Mouse (Mus musculus) intestine, embryonic 15.5 days (tissue): ENCODE measurements at regions not wholly inside any gene's neighbourhood (a gene's known extent, or its start where the extent isn't known, plus 50 kb on each side); places are given as distances from the start of the nearest gene placed in this dataset.

Experiments used
- ATAC-seq: fragments of 200-750 bp; cut with Nextera tagmentation; 2 replicates; pipeline ENCODE4 v1.8.0; 2017; ENCODE audit warnings: moderate TSS enrichment, moderate library complexity
- H3K27ac ChIP-seq: fragments of 300-500 bp; sonication (generic); 2 replicates; pipeline ENCODE4 v1.5.1; 2015; ENCODE audit warnings: mild to moderate bottlenecking, inconsistent platforms
- H3K27me3 ChIP-seq: fragments of 300-500 bp; sonication (generic); replicated peaks from 2 replicates; pipeline ENCODE4 v1.6.1; 2015; ENCODE audit warnings: inconsistent platforms
- H3K36me3 ChIP-seq: fragments of 300-500 bp; sonication (generic); 2 replicates; pipeline ENCODE4 v1.6.1; 2015; ENCODE audit warnings: inconsistent platforms
- H3K4me1 ChIP-seq: fragments of 300-500 bp; sonication (generic); replicated peaks from 2 replicates; pipeline ENCODE4 v1.6.1; 2015; ENCODE audit warnings: inconsistent platforms
- H3K4me2 ChIP-seq: fragments of 300-500 bp; sonication (generic); replicated peaks from 2 replicates; pipeline ENCODE4 v1.6.1; 2015; ENCODE audit warnings: mild to moderate bottlenecking, inconsistent platforms
- H3K4me3 ChIP-seq: fragments of 300-500 bp; sonication (generic); replicated peaks from 2 replicates; pipeline ENCODE4 v1.5.1; 2015; ENCODE audit warnings: inconsistent platforms
- H3K9ac ChIP-seq: fragments of 300-500 bp; sonication (generic); 2 replicates; pipeline ENCODE4 v1.6.1; 2015; ENCODE audit warnings: inconsistent platforms
- H3K9me3 ChIP-seq: fragments of 300-500 bp; sonication (generic); 2 replicates; pipeline ENCODE4 v1.6.1; 2016; ENCODE audit warnings: inconsistent platforms
- WGBS: fragments of 180-500 bp; shearing (Covaris S2); methylation state at CpG from one replicate; pipeline ENCODE4 v1.1.7; 2015; 5-methylcytosine and 5-hydroxymethylcytosine counted together

DNA sequence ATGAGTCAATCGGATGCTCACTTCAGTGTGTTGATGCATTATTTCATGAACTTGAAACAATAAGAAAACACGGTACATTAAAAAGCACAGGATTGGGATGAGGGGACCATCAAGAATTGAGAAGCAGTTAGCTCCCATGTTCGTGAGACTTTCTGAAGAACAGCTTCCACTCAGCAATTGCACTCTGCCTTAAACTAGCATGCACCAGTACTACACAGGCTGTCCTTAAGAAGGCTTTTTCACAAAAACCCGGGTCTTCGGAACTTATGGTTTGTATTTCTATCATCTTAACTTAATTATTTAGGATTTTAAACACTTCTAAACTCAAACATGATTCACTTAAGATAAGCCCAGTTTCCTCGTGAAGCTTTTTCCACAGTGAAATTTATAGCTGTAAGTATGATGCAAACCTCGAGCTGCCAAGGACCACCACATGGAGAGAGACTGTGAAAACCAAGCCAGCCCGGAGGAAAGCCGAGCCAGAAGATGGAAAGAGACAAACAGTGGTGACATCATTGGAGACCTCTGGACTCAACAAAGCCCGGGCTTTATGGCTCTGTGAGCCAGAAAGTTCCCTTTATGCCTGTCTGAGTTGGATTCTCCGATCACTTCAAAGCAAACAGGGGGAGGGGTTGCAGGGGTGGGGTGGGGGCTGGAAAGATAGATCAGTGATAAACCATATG is 162.7 kb upstream of the Atp2b1 start:
- Histone ChIP-seq H3K9ac (no peak overlapping the region), H3K36me3 (no peaks in the 10 kb centered on the region), H3K9me3 (no peaks in the 10 kb centered on the region), H3K4me2 (no peak overlapping the region), H3K4me3 (no peak overlapping the region), H3K4me1 (no peaks in the 10 kb centered on the region), H3K27me3 (no peaks in the 10 kb centered on the region), H3K27ac (no peak overlapping the region)
- peak; percentile 93 for ATAC-seq
- WGBS = 28% methylated on average over 11 of the region's 11 CpGs

DNA sequence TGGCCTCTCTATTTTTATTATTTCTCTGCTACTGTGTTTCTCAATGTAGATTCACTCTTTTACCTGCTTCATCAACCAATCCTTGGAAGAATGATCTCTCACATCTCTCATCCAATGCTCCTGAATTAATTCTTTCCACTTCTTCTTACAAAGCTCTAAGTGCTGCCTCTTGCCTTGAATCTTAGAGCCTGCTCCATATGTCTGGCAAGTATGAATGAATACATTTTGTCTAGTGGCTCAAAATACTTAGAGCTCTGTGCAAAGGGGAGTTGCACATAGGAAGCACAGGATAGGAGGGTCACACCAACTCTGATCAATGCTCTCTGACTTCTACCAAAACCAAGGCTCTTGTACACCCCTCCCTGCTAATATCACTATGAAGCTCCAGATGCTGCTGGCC is 153.1 kb upstream of the Atp2b1 start:
- H3K36me3 ChIP-seq = no peaks in the 10 kb centered on the region
- H3K9ac ChIP-seq = no peak overlapping the region
- no peaks in the 10 kb centered on the region for H3K9me3 ChIP-seq
- H3K4me1 ChIP-seq = no peaks in the 10 kb centered on the region
- no peak overlapping the region for H3K27ac ChIP-seq
- ATAC-seq = no peak
- no peak overlapping the region for H3K4me2 ChIP-seq
- no peak overlapping the region for H3K4me3 ChIP-seq
- H3K27me3 ChIP-seq = no peaks in the 10 kb centered on the region

DNA sequence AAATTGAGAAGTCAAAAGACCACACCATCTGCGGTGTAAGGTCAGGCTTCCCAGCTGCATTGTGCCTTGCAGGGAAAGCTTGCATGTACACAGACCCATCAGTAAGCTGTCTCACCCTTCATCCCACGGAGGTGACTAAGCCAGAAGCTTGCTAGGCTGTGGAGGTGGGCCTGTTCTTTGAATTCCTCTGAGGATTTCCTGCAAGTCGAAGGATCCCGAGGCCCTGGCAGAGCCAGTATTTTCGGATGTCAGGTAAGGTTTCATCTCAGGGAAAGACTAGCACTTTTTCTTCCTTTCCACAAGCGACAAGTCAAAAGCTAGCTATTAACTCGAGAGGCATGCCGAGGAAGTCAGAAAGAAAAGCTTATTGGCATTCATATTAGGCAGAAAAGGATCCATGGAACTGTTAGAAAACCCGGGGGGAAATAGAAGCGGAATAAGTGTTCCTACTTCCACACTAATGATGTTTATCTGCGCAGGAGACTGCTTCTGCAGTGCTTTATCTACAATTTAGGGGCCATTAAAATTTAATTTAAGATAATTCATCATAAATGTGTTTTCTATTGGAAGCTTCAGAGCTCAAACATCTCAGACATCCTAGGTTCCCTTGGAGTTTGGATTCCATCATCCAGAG is 148.3 kb upstream of the Atp2b1 start:
- no peak overlapping the region for H3K4me2 ChIP-seq
- no peaks in the 10 kb centered on the region for H3K4me1 ChIP-seq
- H3K9me3 ChIP-seq = no peaks in the 10 kb centered on the region
- no peaks in the 10 kb centered on the region for H3K36me3 ChIP-seq
- H3K27ac ChIP-seq = no peak overlapping the region
- H3K9ac ChIP-seq = no peak overlapping the region
- WGBS = 74% methylated on average over 11 of the region's 11 CpGs
- H3K4me3 ChIP-seq = no peak overlapping the region
- no peak for ATAC-seq
- no peaks in the 10 kb centered on the region for H3K27me3 ChIP-seq

DNA sequence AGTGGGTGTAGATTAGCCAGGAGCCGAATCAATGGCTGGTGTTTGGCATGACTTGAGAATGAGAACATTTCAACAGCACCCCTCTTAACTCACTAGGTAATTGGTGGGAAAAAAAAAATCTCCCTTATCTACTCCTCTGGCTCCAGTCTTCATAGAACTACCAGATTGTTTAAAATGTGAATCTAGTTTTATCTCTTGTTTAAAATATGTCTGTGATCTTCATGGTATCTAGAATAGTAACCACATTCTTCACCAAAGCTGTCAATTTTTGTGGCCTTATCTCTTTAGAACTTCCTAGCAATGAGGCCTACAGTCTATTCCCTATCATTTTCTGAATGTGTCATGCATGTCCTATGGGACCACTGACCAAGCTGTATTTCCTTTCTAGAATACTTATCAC is 134.4 kb upstream of the Atp2b1 start:
- no peak overlapping the region for H3K27ac ChIP-seq
- ATAC-seq = no peak
- no peak overlapping the region for H3K9ac ChIP-seq
- WGBS = 71% methylated on average over 1 of the region's 1 CpGs
- H3K4me1 ChIP-seq = no peaks in the 10 kb centered on the region
- no peaks in the 10 kb centered on the region for H3K27me3 ChIP-seq
- H3K9me3 ChIP-seq = no peaks in the 10 kb centered on the region
- H3K4me3 ChIP-seq = no peak overlapping the region
- H3K36me3 ChIP-seq = no peaks in the 10 kb centered on the region
- no peak overlapping the region for H3K4me2 ChIP-seq

DNA sequence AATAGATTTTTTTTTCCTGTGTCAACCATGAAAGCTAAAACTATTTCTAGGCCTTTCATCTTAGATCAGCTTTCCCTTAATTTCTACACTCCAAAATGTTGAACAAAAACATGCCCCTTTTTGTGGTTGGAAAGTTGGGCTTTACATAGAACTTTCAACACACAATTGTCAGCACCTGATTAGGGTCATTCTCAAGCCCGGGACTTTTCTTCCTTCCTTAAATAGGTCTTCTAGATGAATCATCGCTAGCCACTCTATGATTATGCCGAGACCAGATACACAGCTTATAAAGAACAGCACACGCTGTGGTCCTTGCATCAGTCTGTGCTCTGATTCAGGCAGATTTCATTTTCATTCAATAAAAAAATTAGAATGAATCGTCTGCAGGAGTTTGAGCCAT is 133.3 kb upstream of the Atp2b1 start:
- ATAC-seq = no peak
- WGBS = 88% methylated on average over 5 of the region's 5 CpGs

DNA sequence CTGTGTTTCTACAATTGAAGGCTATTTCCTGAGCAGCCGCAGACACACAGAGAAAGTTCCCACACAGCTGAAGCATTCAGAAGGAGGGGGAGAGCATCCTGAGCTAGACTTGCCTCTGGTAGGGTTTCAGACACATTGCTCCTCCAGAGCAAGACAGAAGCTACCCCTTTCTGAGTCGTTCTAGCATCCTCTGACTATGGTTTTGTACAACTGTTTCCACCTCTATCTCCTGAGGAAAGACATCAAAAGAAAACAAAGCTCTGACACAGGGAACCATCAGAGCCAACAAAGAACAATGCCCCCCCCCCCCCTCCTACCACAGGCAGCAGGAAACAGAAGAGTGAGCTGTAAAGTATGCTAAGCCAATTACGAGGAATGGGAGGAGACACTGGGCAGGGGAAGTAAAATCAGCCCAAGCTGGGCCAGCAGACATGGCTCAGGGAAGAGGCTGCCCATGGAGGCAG is 132.3 kb upstream of the Atp2b1 start:
- Histone ChIP-seq H3K9me3 (no peaks in the 10 kb centered on the region), H3K4me1 (no peaks in the 10 kb centered on the region), H3K9ac (no peak overlapping the region), H3K36me3 (no peaks in the 10 kb centered on the region), H3K4me2 (no peak overlapping the region), H3K4me3 (no peak overlapping the region), H3K27ac (no peak overlapping the region), H3K27me3 (no peaks in the 10 kb centered on the region)
- WGBS = 32% methylated on average over 3 of the region's 3 CpGs
- no peak for ATAC-seq

More for the DNA sequence above, 133.3 kb upstream of the Atp2b1 start:
- Histone ChIP-seq H3K4me3 (no peak overlapping the region), H3K27ac (no peak overlapping the region), H3K4me1 (no peaks in the 10 kb centered on the region), H3K9me3 (no peaks in the 10 kb centered on the region), H3K4me2 (no peak overlapping the region), H3K36me3 (no peaks in the 10 kb centered on the region), H3K9ac (no peak overlapping the region), H3K27me3 (no peaks in the 10 kb centered on the region)

DNA sequence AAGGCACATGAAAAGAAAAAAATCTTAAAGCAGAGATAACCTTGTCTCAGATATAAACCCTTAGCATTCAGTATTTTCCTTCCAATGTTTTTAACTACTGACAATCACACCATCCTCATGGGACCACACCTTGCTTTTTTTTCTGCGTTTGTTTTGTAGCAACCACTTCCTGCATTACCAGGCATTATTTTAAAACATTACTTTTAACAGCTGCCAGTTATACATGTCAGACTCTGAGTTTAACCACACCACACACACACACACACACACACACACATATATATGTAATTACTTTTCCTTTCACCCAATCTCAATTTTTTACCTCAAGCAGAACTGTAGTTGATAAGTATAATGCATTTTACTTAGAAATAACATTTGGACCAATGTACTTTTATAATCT is 128.8 kb upstream of the Atp2b1 start:
- 77% methylated on average over 1 of the region's 1 CpGs for WGBS
- no peak overlapping the region for H3K27ac ChIP-seq

DNA sequence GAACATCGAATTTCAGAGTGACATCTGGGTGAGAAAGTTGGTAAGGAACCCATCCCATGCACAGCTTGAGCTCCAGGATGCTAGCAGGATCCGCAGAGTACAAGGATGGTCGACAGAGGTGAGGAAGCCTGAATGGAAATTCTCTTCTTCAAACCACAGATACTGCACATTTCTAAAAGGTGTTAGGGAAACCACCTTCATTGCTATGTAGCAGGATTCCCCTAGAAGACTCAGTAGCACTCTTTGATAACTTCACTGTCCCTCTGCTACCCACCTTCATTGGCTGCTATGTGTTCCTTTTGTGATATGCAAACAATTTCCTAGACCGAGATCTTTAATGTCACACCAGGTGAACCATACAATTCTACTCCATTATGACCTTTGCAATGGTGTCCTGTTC is 128.1 kb upstream of the Atp2b1 start:
- WGBS = 73% methylated on average over 4 of the region's 4 CpGs
- ATAC-seq = no peak
- Histone ChIP-seq H3K27ac (no peak overlapping the region), H3K4me2 (no peak overlapping the region), H3K9me3 (no peaks in the 10 kb centered on the region), H3K4me1 (no peaks in the 10 kb centered on the region), H3K27me3 (no peaks in the 10 kb centered on the region), H3K4me3 (no peak overlapping the region), H3K9ac (no peak overlapping the region), H3K36me3 (no peaks in the 10 kb centered on the region)

More for the DNA sequence above, 128.8 kb upstream of the Atp2b1 start:
- Histone ChIP-seq H3K4me3 (no peak overlapping the region), H3K4me1 (no peaks in the 10 kb centered on the region), H3K27me3 (no peaks in the 10 kb centered on the region), H3K4me2 (no peak overlapping the region), H3K36me3 (no peaks in the 10 kb centered on the region), H3K9me3 (no peaks in the 10 kb centered on the region), H3K9ac (no peak overlapping the region)
- ATAC-seq = no peak

DNA sequence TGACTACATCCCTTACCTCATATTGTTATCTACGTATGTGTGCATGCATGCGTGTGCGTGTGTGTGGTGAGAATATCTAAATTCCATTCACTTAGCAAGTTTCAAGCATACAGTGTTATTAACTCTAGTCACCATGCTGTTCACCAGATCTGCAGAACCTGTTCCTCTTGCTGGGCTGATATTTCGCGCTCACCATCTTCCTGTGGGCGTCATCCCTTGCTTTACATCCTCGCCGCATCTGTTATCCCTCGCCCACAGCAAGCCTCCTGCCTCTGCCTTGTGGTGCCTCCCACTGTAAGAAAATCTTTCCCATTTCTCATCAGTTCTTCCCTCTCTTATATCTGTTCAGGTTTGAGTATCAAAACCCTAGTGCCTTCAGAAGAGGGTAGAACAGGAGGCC is 124.4 kb upstream of the Atp2b1 start:
- no peak for ATAC-seq
- no peak overlapping the region for H3K27ac ChIP-seq
- no peaks in the 10 kb centered on the region for H3K4me1 ChIP-seq
- no peaks in the 10 kb centered on the region for H3K36me3 ChIP-seq
- no peak overlapping the region for H3K4me2 ChIP-seq
- 90% methylated on average over 9 of the region's 9 CpGs for WGBS
- H3K27me3 ChIP-seq = no peaks in the 10 kb centered on the region
- no peak overlapping the region for H3K9ac ChIP-seq
- no peak overlapping the region for H3K4me3 ChIP-seq
- H3K9me3 ChIP-seq = no peaks in the 10 kb centered on the region

DNA sequence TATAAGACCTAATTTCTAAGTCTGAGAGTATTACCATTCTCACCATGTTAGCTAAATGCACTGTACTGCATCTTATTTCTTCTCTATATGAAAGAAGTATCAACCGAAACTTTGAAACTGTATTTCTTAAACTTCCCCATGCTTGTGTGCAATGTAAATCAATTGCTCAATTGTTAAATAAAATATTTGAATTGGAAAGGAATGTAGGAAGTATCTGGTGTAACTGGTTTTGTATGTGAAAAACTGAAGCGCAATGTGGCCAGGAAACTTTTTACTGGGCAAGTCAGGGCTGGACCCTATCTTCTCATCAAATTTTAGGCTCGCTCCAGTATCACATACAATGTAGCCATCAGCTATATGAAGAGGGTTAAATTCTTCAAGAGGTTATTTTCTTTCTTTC is 123.8 kb upstream of the Atp2b1 start:
- Histone ChIP-seq H3K4me2 (no peak overlapping the region), H3K4me3 (no peak overlapping the region), H3K9ac (no peak overlapping the region), H3K27ac (no peak overlapping the region), H3K4me1 (no peaks in the 10 kb centered on the region), H3K36me3 (no peaks in the 10 kb centered on the region), H3K9me3 (no peaks in the 10 kb centered on the region), H3K27me3 (no peaks in the 10 kb centered on the region)
- no peak for ATAC-seq
- 93% methylated on average over 3 of the region's 3 CpGs for WGBS

DNA sequence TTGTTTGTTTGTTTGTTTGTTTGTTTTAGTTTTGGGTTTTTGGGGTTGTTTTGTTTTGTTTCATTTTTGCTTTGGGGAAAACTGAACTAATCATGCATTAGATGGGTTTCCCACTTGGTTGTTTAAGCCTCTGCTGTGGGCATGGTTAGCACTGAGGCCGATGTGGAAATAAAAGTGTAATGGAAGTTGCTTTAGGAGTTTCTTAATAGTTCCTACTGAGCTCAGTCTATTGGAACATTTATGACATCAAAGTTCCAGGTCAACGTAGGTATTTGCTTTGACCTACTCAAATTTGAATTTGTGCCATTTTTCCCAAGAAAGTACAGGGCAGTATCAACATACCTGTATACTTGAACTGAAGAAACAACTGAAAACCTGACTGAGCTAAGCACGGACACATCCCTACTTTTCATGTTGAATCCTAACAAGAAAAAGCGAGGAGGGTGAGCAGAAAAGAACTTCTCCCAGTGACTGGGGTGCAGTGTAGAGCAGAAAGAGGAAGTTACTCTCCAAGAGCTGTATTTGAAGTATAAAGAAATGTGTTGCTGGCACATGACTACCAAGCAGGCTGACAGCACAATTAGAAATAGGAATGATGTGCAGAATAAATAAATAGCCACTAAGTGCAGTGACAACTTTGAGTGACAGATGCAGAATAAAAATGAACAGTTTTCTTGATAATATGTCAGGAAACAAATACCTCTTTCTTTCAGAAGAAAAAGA is 122.0 kb upstream of the Atp2b1 start:
- Histone ChIP-seq H3K27ac (no peak overlapping the region), H3K27me3 (no peaks in the 10 kb centered on the region), H3K9ac (no peak overlapping the region), H3K4me3 (no peak overlapping the region), H3K36me3 (no peaks in the 10 kb centered on the region), H3K9me3 (no peaks in the 10 kb centered on the region), H3K4me1 (no peaks in the 10 kb centered on the region), H3K4me2 (no peak overlapping the region)
- WGBS = 88% methylated on average over 4 of the region's 4 CpGs
- no peak for ATAC-seq

DNA sequence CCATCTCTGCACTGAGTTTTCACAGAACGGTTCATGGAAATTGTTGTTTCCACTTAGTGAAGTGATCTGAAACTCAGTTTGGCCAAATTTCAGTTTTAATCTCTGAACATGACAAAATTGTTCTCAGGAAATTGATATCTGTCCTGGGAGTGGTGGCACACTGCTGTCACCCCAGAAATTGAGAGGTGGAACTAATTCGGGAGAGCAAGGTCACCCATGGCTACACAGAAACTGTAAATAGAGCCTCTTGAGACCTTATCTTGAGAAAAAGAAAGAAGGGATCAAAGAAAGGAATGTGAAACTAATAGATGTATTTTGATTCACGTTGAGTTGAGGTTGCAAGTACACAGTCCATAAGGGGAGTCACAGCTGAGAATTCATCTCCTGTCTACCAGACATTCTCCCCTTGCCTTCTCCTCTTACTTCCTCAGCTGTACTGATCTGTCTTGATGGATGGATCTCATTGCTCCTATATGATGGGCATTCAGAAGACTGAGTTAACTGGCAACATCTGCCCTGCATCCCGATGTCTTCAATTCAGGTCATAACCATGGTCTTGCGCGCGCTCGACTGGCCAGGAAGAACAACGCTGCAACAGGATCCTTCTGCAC is 120.2 kb upstream of the Atp2b1 start:
- Histone ChIP-seq H3K9me3 (no peaks in the 10 kb centered on the region), H3K27me3 (no peaks in the 10 kb centered on the region), H3K4me1 (no peaks in the 10 kb centered on the region), H3K27ac (no peak overlapping the region), H3K9ac (no peak overlapping the region), H3K4me2 (no peak overlapping the region), H3K36me3 (no peaks in the 10 kb centered on the region), H3K4me3 (no peak overlapping the region)
- WGBS = 88% methylated on average over 9 of the region's 9 CpGs
- ATAC-seq = no peak
